Mouse (Mus musculus): ENCODE measurements around the gene Efnb2. TPM values are rescaled to one million over a fixed set of nuclear protein-coding genes. Genes with fewer than 3 reads are reported as not detected.

Gene Efnb2
- total RNA-seq, 1 experiment: 30.6 TPM

GRCm38 (mm10) chr8:8571625-8572215 lies 89.3 kb downstream of the Efnb2 start:
- TF ChIP-seq CHD2 (IDR thresholded peaks at IDR 0.05; ENCODE audit: low read depth, low read length) (no peak), MAFK (IDR thresholded peaks at IDR 0.05; ENCODE audit: insufficient read depth, low read depth, low read length) (no peak), HCFC1 (IDR thresholded peaks at IDR 0.05; ENCODE audit: borderline replicate concordance, insufficient read depth, low read length) (no peak), ZC3H11A (IDR thresholded peaks at IDR 0.05; ENCODE audit: borderline replicate concordance, low read depth, low read length) (no peak), ZNF384 (IDR thresholded peaks at IDR 0.05; ENCODE audit: low read depth, low read length) (no peak)
- Histone ChIP-seq H3K9ac (ENCODE audit: insufficient read depth, low read depth, low read length, poor library complexity, severe bottlenecking) (no peak overlapping the region), H3K4me1 (ENCODE audit: control insufficient read depth in 2 of 2, insufficient read depth in 2 of 2, low read length in 2 of 2, poor library complexity in 1 of 2) (no peaks in the 10 kb centered on the region), H3K9me3 (ENCODE audit: control insufficient read depth, insufficient read depth, low read depth, low read length) (no peaks in the 10 kb centered on the region), H3K4me3 (ENCODE audit: insufficient read depth in 1 of 2, low read depth in 1 of 2, low read length in 2 of 2, poor library complexity in 1 of 2, severe bottlenecking in 1 of 2) (no peak overlapping the region), H3K36me3 (ENCODE audit: control insufficient read depth, insufficient read depth, low read length, poor library complexity, severe bottlenecking) (no peaks in the 10 kb centered on the region), H3K27ac (ENCODE audit: insufficient read depth, low read depth, low read length, poor library complexity, severe bottlenecking) (no peak overlapping the region)
- DNase-seq (ENCODE audit: low read depth, low spot score): no peak
- in situ Hi-C loops (cut with MboI; ENCODE audit: low sequenced_read_pairs in 2 of 2, unreplicated experiment in 2 of 2): no loop called here

GRCm38 (mm10) chr8:8569280-8569679 lies 91.8 kb downstream of the Efnb2 start:
- Histone ChIP-seq H3K4me3 (ENCODE audit: insufficient read depth in 1 of 2, low read depth in 1 of 2, low read length in 2 of 2, poor library complexity in 1 of 2, severe bottlenecking in 1 of 2) (no peak overlapping the region), H3K4me1 (ENCODE audit: control insufficient read depth in 2 of 2, insufficient read depth in 2 of 2, low read length in 2 of 2, poor library complexity in 1 of 2) (no peaks in the 10 kb centered on the region), H3K9me3 (ENCODE audit: control insufficient read depth, insufficient read depth, low read depth, low read length) (no peaks in the 10 kb centered on the region), H3K36me3 (ENCODE audit: control insufficient read depth, insufficient read depth, low read length, poor library complexity, severe bottlenecking) (no peaks in the 10 kb centered on the region), H3K9ac (ENCODE audit: insufficient read depth, low read depth, low read length, poor library complexity, severe bottlenecking) (no peak overlapping the region), H3K27ac (ENCODE audit: insufficient read depth, low read depth, low read length, poor library complexity, severe bottlenecking) (no peak overlapping the region)
- in situ Hi-C loops (cut with MboI; ENCODE audit: low sequenced_read_pairs in 2 of 2, unreplicated experiment in 2 of 2): no loop called here
- no peak for DNase-seq (ENCODE audit: low read depth, low spot score)
- TF ChIP-seq ZNF384 (IDR thresholded peaks at IDR 0.05; ENCODE audit: low read depth, low read length) (no peak), HCFC1 (IDR thresholded peaks at IDR 0.05; ENCODE audit: borderline replicate concordance, insufficient read depth, low read length) (no peak), ZC3H11A (IDR thresholded peaks at IDR 0.05; ENCODE audit: borderline replicate concordance, low read depth, low read length) (no peak), CHD2 (IDR thresholded peaks at IDR 0.05; ENCODE audit: low read depth, low read length) (no peak), MAFK (IDR thresholded peaks at IDR 0.05; ENCODE audit: insufficient read depth, low read depth, low read length) (no peak)

GRCm38 (mm10) chr8:8568215-8568773 lies 92.7 kb downstream of the Efnb2 start:
- H3K4me1 ChIP-seq (ENCODE audit: control insufficient read depth in 2 of 2, insufficient read depth in 2 of 2, low read length in 2 of 2, poor library complexity in 1 of 2): no peaks in the 10 kb centered on the region
- H3K36me3 ChIP-seq (ENCODE audit: control insufficient read depth, insufficient read depth, low read length, poor library complexity, severe bottlenecking): no peaks in the 10 kb centered on the region
- no peaks in the 10 kb centered on the region for H3K9me3 ChIP-seq (ENCODE audit: control insufficient read depth, insufficient read depth, low read depth, low read length)
- DNase-seq (ENCODE audit: low read depth, low spot score): no peak
- TF ChIP-seq HCFC1 (IDR thresholded peaks at IDR 0.05; ENCODE audit: borderline replicate concordance, insufficient read depth, low read length) (no peak), MAFK (IDR thresholded peaks at IDR 0.05; ENCODE audit: insufficient read depth, low read depth, low read length) (no peak), ZNF384 (IDR thresholded peaks at IDR 0.05; ENCODE audit: low read depth, low read length) (no peak), ZC3H11A (IDR thresholded peaks at IDR 0.05; ENCODE audit: borderline replicate concordance, low read depth, low read length) (no peak), CHD2 (IDR thresholded peaks at IDR 0.05; ENCODE audit: low read depth, low read length) (no peak)
- H3K27ac ChIP-seq (ENCODE audit: insufficient read depth, low read depth, low read length, poor library complexity, severe bottlenecking): no peak overlapping the region
- H3K4me3 ChIP-seq (ENCODE audit: insufficient read depth in 1 of 2, low read depth in 1 of 2, low read length in 2 of 2, poor library complexity in 1 of 2, severe bottlenecking in 1 of 2): no peak overlapping the region
- no peak overlapping the region for H3K9ac ChIP-seq (ENCODE audit: insufficient read depth, low read depth, low read length, poor library complexity, severe bottlenecking)
- in situ Hi-C loops (cut with MboI; ENCODE audit: low sequenced_read_pairs in 2 of 2, unreplicated experiment in 2 of 2): no loop called here

Other genes with a start within 250 kb of the Efnb2 start
- 74.4 and 75.9 TPM in 2 replicates for gene Arglu1, start 29.3 kb upstream of the Efnb2 start, total RNA-seq (2012; rRNA removed)